Mouse (Mus musculus) G1E (cell line): ENCODE measurements around the gene Cfap299. TPM values are rescaled to one million over a fixed set of nuclear protein-coding genes. Genes with fewer than 3 reads are reported as not detected.

Experiments
- ATAC-seq: 2 replicates; pipeline ENCODE4 v1.8.0; 2016; ENCODE audit warnings: mild to moderate bottlenecking; ENCODE audit not compliant: insufficient number of reproducible peaks, poor library complexity, low FRiP score, severe bottlenecking; ENCODE audit errors: extremely low read depth
- DNase-seq: peaks from one replicate; pipeline ENCODE4 v3.0.0; 2012; ENCODE audit warnings: low spot score
- H3K27me3 ChIP-seq: 2 replicates; pipeline ENCODE4 v1.6.1; 2012; ENCODE audit warnings: mild to moderate bottlenecking, low read length, inconsistent platforms; ENCODE audit not compliant: insufficient read depth
- H3K36me3 ChIP-seq: replicated peaks from 2 replicates; pipeline ENCODE3; 2012; ENCODE audit warnings: mild to moderate bottlenecking, inconsistent platforms
- H3K4me1 ChIP-seq: 2 replicates; pipeline ENCODE4 v1.6.1; 2012; ENCODE audit warnings: low read depth, low read length, inconsistent platforms, mixed read lengths; ENCODE audit not compliant: insufficient read depth
- H3K4me3 ChIP-seq: 2 replicates; pipeline ENCODE4 v1.5.1; 2012; ENCODE audit warnings: low read depth, mild to moderate bottlenecking, inconsistent platforms, low read length, moderate library complexity, mixed read lengths
- H3K9me3 ChIP-seq: replicated peaks from 2 replicates; pipeline ENCODE4 v1.6.1; 2012; ENCODE audit warnings: inconsistent platforms
- CTCF ChIP-seq: IDR thresholded peaks from 2 replicates; pipeline ENCODE4 v1.5.1; 2012; ENCODE audit warnings: low read depth, low read length, inconsistent platforms, mixed read lengths
- GATA1 ChIP-seq: IDR thresholded peaks from 2 replicates; pipeline ENCODE4 v1.6.1; 2012; ENCODE audit warnings: borderline replicate concordance, low read length, inconsistent platforms, mixed read lengths
- GATA2 ChIP-seq: IDR thresholded peaks from 2 replicates; pipeline ENCODE4 v1.6.1; 2012; ENCODE audit warnings: low read depth, low read length, inconsistent platforms, borderline replicate concordance
- POLR2AphosphoS5 ChIP-seq: IDR thresholded peaks from 2 replicates; pipeline ENCODE4 v1.6.1; 2012; ENCODE audit warnings: low read depth, low read length, inconsistent platforms; ENCODE audit not compliant: insufficient replicate concordance
- TAL1 ChIP-seq: conservative IDR thresholded peaks from 2 replicates; pipeline ENCODE4 v1.6.1; 2012; ENCODE audit warnings: low read depth, low read length, inconsistent platforms, mixed read lengths
- polyA plus RNA-seq: library from polyadenylated mRNA; stranded (reverse); fragments of >175 nt; gene quantifications from 2 replicates; pipeline ENCODE4 v1.2.3, GENCODE M21; 2012
- total RNA-seq, 2 experiments: library from RNA; stranded (forward) in 1 of 2; stranded (reverse) in 1 of 2; fragments of 200-1000 nt in 1 of 2; fragments of >200 nt in 1 of 2; fragmentation: Nextera tagmentation in 1 of 2; gene quantifications; 2 replicates each; pipeline ENCODE4 v1.2.3; 2014 to 2017

Gene Cfap299
- total and polyA plus RNA-seq, 3 experiments, result not detected

- no peak for ATAC-seq
- no peaks in the 10 kb centered on the region for H3K36me3 ChIP-seq
Measured at GRCm38 (mm10) chr5:98348605-98349004, 19.5 kb downstream of the Cfap299 start.

GRCm38 (mm10) chr5:98359912-98360311 lies 30.8 kb downstream of the Cfap299 start:
- peaks cover 17% of the 10 kb centered on the region for H3K9me3 ChIP-seq
- H3K4me1 ChIP-seq, result no peaks in the 10 kb centered on the region
- no peaks in the 10 kb centered on the region for H3K27me3 ChIP-seq
- H3K36me3 ChIP-seq, result no peaks in the 10 kb centered on the region
- TF ChIP-seq GATA1, result no peak
- no peak for TF ChIP-seq POLR2AphosphoS5
- TF ChIP-seq GATA2, result no peak
- no peak for TF ChIP-seq CTCF
- TF ChIP-seq TAL1, result no peak
- DNase-seq, result no peak
- no peak for ATAC-seq
- H3K4me3 ChIP-seq, result no peak overlapping the region

More at GRCm38 (mm10) chr5:98348605-98349004, 19.5 kb downstream of the Cfap299 start:
- Histone ChIP-seq H3K4me3 (no peak overlapping the region), H3K9me3 (peaks cover 39% of the 10 kb centered on the region), H3K4me1 (no peaks in the 10 kb centered on the region), H3K27me3 (no peaks in the 10 kb centered on the region)
- TF ChIP-seq GATA1 (no peak), GATA2 (no peak), CTCF (0 out of 2 replicates have a peak, but pooled peaks have one; percentile 29), TAL1 (no peak), POLR2AphosphoS5 (no peak)
- no peak for DNase-seq

- H3K9me3 ChIP-seq, result peaks cover 23% of the 10 kb centered on the region
- H3K27me3 ChIP-seq, result no peaks in the 10 kb centered on the region
- no peaks in the 10 kb centered on the region for H3K36me3 ChIP-seq
- TF ChIP-seq GATA2 (no peak), GATA1 (no peak), TAL1 (no peak), CTCF (no peak), POLR2AphosphoS5 (no peak)
- DNase-seq (no peak), ATAC-seq (no peak)
- H3K4me1 ChIP-seq, result no peaks in the 10 kb centered on the region
- H3K4me3 ChIP-seq, result no peak overlapping the region
Measured at GRCm38 (mm10) chr5:98360792-98361419, 31.8 kb downstream of the Cfap299 start.

GRCm38 (mm10) chr5:98363428-98363827 lies 34.3 kb downstream of the Cfap299 start:
- DNase-seq, result no peak
- Histone ChIP-seq H3K36me3 (no peaks in the 10 kb centered on the region), H3K4me3 (no peak overlapping the region), H3K4me1 (no peaks in the 10 kb centered on the region), H3K27me3 (no peaks in the 10 kb centered on the region), H3K9me3 (peaks cover 21% of the 10 kb centered on the region)
- TF ChIP-seq GATA2 (no peak), TAL1 (no peak), GATA1 (no peak), POLR2AphosphoS5 (no peak), CTCF (no peak)
- no peak for ATAC-seq

GRCm38 (mm10) chr5:98365340-98365739 lies 36.2 kb downstream of the Cfap299 start:
- Histone ChIP-seq H3K27me3 (no peaks in the 10 kb centered on the region), H3K4me1 (no peaks in the 10 kb centered on the region), H3K36me3 (no peaks in the 10 kb centered on the region), H3K9me3 (peaks cover 29% of the 10 kb centered on the region), H3K4me3 (no peak overlapping the region)
- ATAC-seq, result no peak
- TF ChIP-seq CTCF (no peak), TAL1 (no peak), GATA2 (no peak)
- DNase-seq, result no peak

GRCm38 (mm10) chr5:98368822-98369221 lies 39.7 kb downstream of the Cfap299 start:
- ATAC-seq, result no peak

More at GRCm38 (mm10) chr5:98368822-98369221, 39.7 kb downstream of the Cfap299 start:
- Histone ChIP-seq H3K4me1 (no peaks in the 10 kb centered on the region), H3K27me3 (no peaks in the 10 kb centered on the region), H3K9me3 (peaks cover 24% of the 10 kb centered on the region), H3K4me3 (no peak overlapping the region), H3K36me3 (no peaks in the 10 kb centered on the region)
- TF ChIP-seq TAL1 (no peak), GATA2 (no peak), POLR2AphosphoS5 (no peak), GATA1 (no peak), CTCF (no peak)
- DNase-seq, result no peak
